Mouse (Mus musculus) spleen, adult 10 weeks (tissue): ENCODE data around the gene Muc16. TPM values are rescaled to one million over a fixed set of nuclear protein-coding genes. Genes with fewer than 3 reads are reported as not detected.

Source experiments
- polyA plus RNA-seq: library from polyadenylated mRNA; stranded (reverse); fragments of 350-450 nt; fragmentation: Illumina TruSeq; extraction: RNeasy Lipid Tissue Mini Kit (QIAGEN cat#74804); gene quantifications from one replicate; pipeline ENCODE4 v1.2.3, GENCODE M21; 2015; ENCODE audit warnings: low replicate concordance; ENCODE audit not compliant: insufficient read depth

Muc16 gene
- 1.3 TPM for polyA plus RNA-seq

GRCm38 (mm10) chr9:18674480-18675154 is at the start of gene Muc16:
Gene Muc16, minus strand, starts transcription at chr9:18674530.

GRCm38 (mm10) chr9:18478168-18478567 is 196.2 kb downstream of the Muc16 start, which contains the start of the genes Zfp558 and Mbd3l1:
Gene Zfp558, minus strand, starts transcription at chr9:18478268.
Gene Mbd3l1, plus strand, starts transcription at chr9:18478359.

Other genes starting within 250 kb of the Muc16 start
- not detected for gene Mbd3l2, start 243.9 kb downstream of the Muc16 start, polyA plus RNA-seq
- gene Zfp558, start 196.3 kb downstream of the Muc16 start, polyA plus RNA-seq = 2.0 TPM
- not detected for gene Mbd3l1, start 196.2 kb downstream of the Muc16 start, polyA plus RNA-seq
- gene Olfr24, start 89.5 kb upstream of the Muc16 start, polyA plus RNA-seq = not detected
- gene Olfr828, start 145.0 kb upstream of the Muc16 start, polyA plus RNA-seq = not detected
- gene Olfr829, start 180.4 kb upstream of the Muc16 start, polyA plus RNA-seq = not detected
- gene Olfr830, start 200.2 kb upstream of the Muc16 start, polyA plus RNA-seq = not detected